Mouse (Mus musculus): ENCODE measurements at regions not wholly inside any gene's neighbourhood (a gene's known extent, or its start where the extent isn't known, plus 50 kb on each side); places are given as distances from the start of the nearest gene placed in this dataset.

- no peak for DNase-seq (ENCODE audit: low spot score)
Observed at GRCm38 (mm10) chr10:119019082-119019481, 149.1 kb upstream of the Dyrk2 start.

GRCm38 (mm10) chr10:119018490-119018889 lies 148.5 kb upstream of the Dyrk2 start:
- DNase-seq (ENCODE audit: low spot score): no peak

- DNase-seq (ENCODE audit: low spot score): peak; percentile 9
Observed at GRCm38 (mm10) chr10:119016104-119016503, 146.1 kb upstream of the Dyrk2 start.

- no peak for DNase-seq (ENCODE audit: low spot score)
Observed at GRCm38 (mm10) chr10:119015311-119016055, 145.5 kb upstream of the Dyrk2 start.

- DNase-seq (ENCODE audit: low spot score): no peak
Observed at GRCm38 (mm10) chr10:119014731-119015130, 144.7 kb upstream of the Dyrk2 start.

- no peak for DNase-seq (ENCODE audit: low spot score)
Observed at GRCm38 (mm10) chr10:119013758-119014157, 143.7 kb upstream of the Dyrk2 start.

- no peak for DNase-seq (ENCODE audit: low spot score)
Observed at GRCm38 (mm10) chr10:119011511-119011910, 141.5 kb upstream of the Dyrk2 start.

GRCm38 (mm10) chr10:119010884-119011283 lies 140.9 kb upstream of the Dyrk2 start:
- DNase-seq (ENCODE audit: low spot score): no peak

- DNase-seq (ENCODE audit: low spot score): no peak
Observed at GRCm38 (mm10) chr10:119006866-119007575, 137.0 kb upstream of the Dyrk2 start.

- DNase-seq (ENCODE audit: low spot score): no peak
Observed at GRCm38 (mm10) chr10:119005491-119005890, 135.5 kb upstream of the Dyrk2 start.

GRCm38 (mm10) chr10:119004426-119004825 lies 134.4 kb upstream of the Dyrk2 start:
- no peak for DNase-seq (ENCODE audit: low spot score)

- DNase-seq (ENCODE audit: low spot score): no peak
Observed at GRCm38 (mm10) chr10:119003839-119004238, 133.8 kb upstream of the Dyrk2 start.

GRCm38 (mm10) chr10:119003042-119003441 lies 133.0 kb upstream of the Dyrk2 start:
- DNase-seq (ENCODE audit: low spot score): no peak

- DNase-seq (ENCODE audit: low spot score): no peak
Observed at GRCm38 (mm10) chr10:119001895-119002294, 131.9 kb upstream of the Dyrk2 start.

GRCm38 (mm10) chr10:119001000-119001780 lies 131.2 kb upstream of the Dyrk2 start:
- no peak for DNase-seq (ENCODE audit: low spot score)

GRCm38 (mm10) chr10:118998966-118999365 lies 129.0 kb upstream of the Dyrk2 start:
- DNase-seq (ENCODE audit: low spot score): no peak

GRCm38 (mm10) chr10:118997034-118997433 lies 127.0 kb upstream of the Dyrk2 start:
- no peak for DNase-seq (ENCODE audit: low spot score)

GRCm38 (mm10) chr10:118993819-118994574 lies 124.0 kb upstream of the Dyrk2 start:
- no peak for DNase-seq (ENCODE audit: low spot score)

- DNase-seq (ENCODE audit: low spot score): peak; percentile 56
Observed at GRCm38 (mm10) chr10:118991213-118991612, 121.2 kb upstream of the Dyrk2 start.

- DNase-seq (ENCODE audit: low spot score): peak; percentile 35
Observed at GRCm38 (mm10) chr10:118990500-118990899, 120.5 kb upstream of the Dyrk2 start.

GRCm38 (mm10) chr10:118989812-118990211 lies 119.8 kb upstream of the Dyrk2 start:
- no peak for DNase-seq (ENCODE audit: low spot score)

- DNase-seq (ENCODE audit: low spot score): no peak
Observed at GRCm38 (mm10) chr10:118988249-118988648, 118.2 kb upstream of the Dyrk2 start.

Measured in heart, adult 8-10 months (tissue).